Mouse (Mus musculus): ENCODE measurements around the gene Caprin1.

The Caprin1 gene

GRCm38 (mm10) chr2:103797491-103798009, at the start of gene Caprin1:
Gene Caprin1, minus strand, starts transcription at chr2:103797649.
- peak; percentile 97 for DNase-seq

- no peak for DNase-seq
Observed at GRCm38 (mm10) chr2:103846875-103847274, 49.4 kb upstream of the Caprin1 start.

- no peak for DNase-seq
Observed at GRCm38 (mm10) chr2:103846271-103846670, 48.8 kb upstream of the Caprin1 start.

- DNase-seq, result no peak
Observed at GRCm38 (mm10) chr2:103844016-103844415, 46.6 kb upstream of the Caprin1 start.

DNA sequence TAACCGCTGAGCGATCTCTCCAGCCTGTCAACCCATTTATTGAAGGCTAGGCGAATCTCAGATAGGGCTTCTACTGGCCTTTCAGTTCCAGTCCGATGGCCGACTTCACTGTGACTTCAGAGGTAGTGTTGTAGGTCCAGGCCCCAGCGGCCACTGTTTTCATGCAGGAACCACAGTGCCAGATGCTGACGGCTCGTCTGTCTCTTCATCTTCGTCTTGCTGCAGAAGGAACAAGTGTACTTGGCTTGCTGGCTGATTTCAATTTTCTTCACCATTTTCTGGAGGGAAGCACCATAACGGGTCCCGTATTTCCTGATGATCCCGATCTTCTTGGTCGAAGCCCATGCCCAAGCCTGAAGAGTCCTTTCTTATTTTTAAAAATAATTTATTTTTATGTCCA, 45.9 kb upstream of the Caprin1 start:
- no peak for DNase-seq

DNA sequence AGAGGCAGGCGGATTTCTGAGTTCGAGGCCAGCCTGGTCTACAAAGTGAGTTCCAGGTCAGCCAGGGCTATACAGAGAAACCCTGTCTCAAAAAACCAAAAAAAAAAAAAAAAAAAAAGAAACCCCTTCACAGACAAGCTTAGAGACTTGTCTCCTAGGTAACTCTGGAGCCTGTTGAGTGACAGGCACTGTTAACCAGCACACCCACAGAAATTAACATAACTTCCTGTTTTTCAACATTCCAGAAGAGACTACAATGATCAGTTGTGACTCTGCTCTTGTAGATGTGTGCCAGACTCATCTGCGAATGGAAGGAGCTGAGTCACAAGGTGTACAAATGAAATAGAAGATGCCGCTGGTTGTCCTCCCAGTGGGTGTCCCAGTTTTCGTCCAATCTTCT, 44.9 kb upstream of the Caprin1 start:
- no peak for DNase-seq

GRCm38 (mm10) chr2:103838483-103838882, 41.0 kb upstream of the Caprin1 start:
- no peak for DNase-seq

GRCm38 (mm10) chr2:103837166-103837565, 39.7 kb upstream of the Caprin1 start:
- no peak for DNase-seq

DNA sequence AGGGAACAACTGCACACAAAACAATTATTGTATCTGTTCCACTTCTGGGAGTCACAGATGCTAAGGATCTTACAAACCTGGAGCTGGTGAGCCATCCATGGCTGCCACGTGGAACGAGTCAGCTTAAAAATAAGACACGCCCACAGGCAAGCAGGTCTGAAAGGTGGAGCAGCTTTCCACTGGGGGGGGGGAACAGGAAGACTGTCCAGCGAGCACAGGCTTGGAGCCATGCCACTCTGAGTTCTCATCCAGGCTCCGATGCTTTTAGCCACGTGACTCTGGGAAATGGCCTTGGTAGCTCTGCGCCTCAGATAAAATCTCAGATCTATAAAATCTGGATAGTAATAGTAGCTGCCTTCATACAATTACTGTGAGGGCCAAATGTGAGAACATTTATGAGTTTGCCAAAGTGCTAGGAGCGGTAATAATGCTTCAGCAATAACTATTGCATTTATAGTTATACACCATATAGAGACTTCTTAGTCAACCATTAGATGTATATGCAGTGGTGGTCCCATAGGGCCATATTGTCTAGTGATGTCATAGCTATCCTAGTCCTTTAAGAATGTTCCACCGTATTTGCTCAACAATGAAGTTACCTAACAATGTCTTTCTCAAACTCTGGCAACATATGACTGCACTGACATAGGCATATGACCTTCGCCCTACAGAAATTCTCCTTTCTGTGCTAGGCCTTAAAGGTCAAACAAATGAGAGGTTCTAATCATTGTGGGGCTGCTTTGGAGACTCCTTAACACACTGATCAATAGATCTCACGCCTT, 38.4 kb upstream of the Caprin1 start:
- no peak for DNase-seq

- no peak for DNase-seq
Observed at GRCm38 (mm10) chr2:103833816-103834445, 36.5 kb upstream of the Caprin1 start.

GRCm38 (mm10) chr2:103832899-103833298, 35.5 kb upstream of the Caprin1 start:
- DNase-seq, result no peak

- DNase-seq, result no peak
Observed at GRCm38 (mm10) chr2:103828900-103829299, 31.5 kb upstream of the Caprin1 start.

- DNase-seq, result no peak
Observed at GRCm38 (mm10) chr2:103824916-103825315, 27.5 kb upstream of the Caprin1 start.

DNA sequence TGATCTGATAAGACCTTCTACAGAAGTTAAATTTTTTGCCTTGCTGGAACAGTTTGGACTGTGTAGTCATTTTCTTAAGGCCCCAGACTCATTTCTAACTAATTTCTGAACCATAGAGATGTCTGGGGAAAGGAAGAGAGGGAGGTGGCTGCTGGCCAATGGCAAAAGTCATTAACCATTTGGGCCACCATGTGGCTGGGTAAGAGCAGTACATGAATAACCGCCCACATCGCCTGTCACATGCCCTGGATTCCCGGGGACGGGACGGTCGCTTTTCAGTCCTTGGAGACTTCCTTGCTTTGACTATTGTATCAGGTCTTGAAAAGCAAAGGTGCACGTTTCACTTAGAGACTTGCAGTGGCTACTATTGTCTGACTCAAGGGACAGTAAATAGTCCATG, 25.1 kb upstream of the Caprin1 start:
- DNase-seq, result no peak

GRCm38 (mm10) chr2:103817145-103817895, 19.9 kb upstream of the Caprin1 start:
- DNase-seq, result no peak

GRCm38 (mm10) chr2:103815976-103816375, 18.5 kb upstream of the Caprin1 start:
- DNase-seq, result no peak

- no peak for DNase-seq
Observed at GRCm38 (mm10) chr2:103811465-103812191, 14.2 kb upstream of the Caprin1 start.

GRCm38 (mm10) chr2:103810412-103810811, 13.0 kb upstream of the Caprin1 start:
- no peak for DNase-seq

- no peak for DNase-seq
Observed at GRCm38 (mm10) chr2:103808466-103808865, 11.0 kb upstream of the Caprin1 start.

- DNase-seq, result no peak
Observed at GRCm38 (mm10) chr2:103803770-103804530, 6.5 kb upstream of the Caprin1 start.

DNA sequence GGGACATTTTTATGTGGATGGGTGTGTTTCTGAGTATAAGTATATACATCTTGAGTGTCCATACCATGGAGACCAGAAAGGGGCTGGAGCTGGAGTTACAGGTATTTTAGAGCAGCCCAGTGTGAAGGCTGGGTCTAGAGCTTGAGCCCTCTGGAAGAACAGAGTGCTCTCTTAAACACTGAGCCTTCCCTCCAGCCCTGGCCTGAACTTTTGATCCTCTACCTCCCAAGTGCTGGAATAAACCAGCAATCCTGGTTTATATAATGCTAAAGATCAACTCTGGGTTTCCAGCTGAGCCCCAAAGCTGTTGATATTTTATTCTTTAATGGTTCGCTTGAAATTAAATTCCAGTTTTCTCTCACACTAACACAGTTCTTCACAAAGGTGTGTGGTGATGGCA, 5.0 kb upstream of the Caprin1 start:
- no peak for DNase-seq

GRCm38 (mm10) chr2:103796861-103797466, 485 bp downstream of the Caprin1 start:
- peak; percentile 76 for DNase-seq
